Mouse (Mus musculus): ENCODE data around the gene Adgrl3. TPM values are rescaled to one million over a fixed set of nuclear protein-coding genes. Genes with fewer than 3 reads are reported as not detected.

Adgrl3 gene
- polyA plus RNA-seq, 1 experiment from 2014 or later, result 5.5 TPM

DNA sequence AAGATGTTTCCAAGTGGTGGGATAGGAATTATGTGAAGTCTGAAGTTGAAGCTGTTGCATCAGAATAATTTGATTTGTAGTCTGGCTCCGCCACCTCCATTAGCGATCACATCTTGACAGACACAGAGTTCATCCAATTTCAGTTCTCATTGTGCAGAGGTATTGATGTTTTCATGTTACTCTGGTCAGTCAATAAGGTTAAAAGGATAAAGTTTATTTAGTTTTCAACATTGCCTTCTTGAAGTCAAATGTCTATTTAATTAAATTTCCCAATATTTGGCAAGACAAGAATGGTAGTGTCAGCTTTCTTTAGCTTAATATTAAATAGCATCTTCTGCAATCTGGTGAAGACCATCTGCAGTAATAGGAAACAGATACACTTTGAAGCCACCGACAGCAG, 461.0 kb downstream of the Adgrl3 start:
- Histone ChIP-seq H3K27me3 (ENCODE audit: control insufficient read depth, insufficient read depth, low read length) (no peaks in the 10 kb centered on the region), H3K4me2 (replicated peaks; ENCODE audit: low read depth) (no peak overlapping the region), H3K9ac (ENCODE audit: low read length) (no peak overlapping the region), H3K4me3 (ENCODE audit: low read depth, low read length) (no peak overlapping the region), H3K9me3 (ENCODE audit: control insufficient read depth, low read length) (no peaks in the 10 kb centered on the region), H3K36me3 (ENCODE audit: control insufficient read depth, insufficient read depth, low read length) (no peaks in the 10 kb centered on the region), H3K4me1 (replicated peaks; ENCODE audit: control insufficient read depth, insufficient read depth) (no peaks in the 10 kb centered on the region), H3K27ac (replicated peaks) (no peak overlapping the region)
- no peak for DNase-seq (ENCODE audit: low spot score)
- 88% methylated on average over 3 of the region's 3 CpGs for WGBS
- TF ChIP-seq CTCF (IDR thresholded peaks at IDR 0.05; ENCODE audit: low read depth) (no peak), EP300 (optimal IDR thresholded peaks at IDR 0.05) (no peak)
- no peak for ATAC-seq (ENCODE audit: low FRiP score, low TSS enrichment)

DNA sequence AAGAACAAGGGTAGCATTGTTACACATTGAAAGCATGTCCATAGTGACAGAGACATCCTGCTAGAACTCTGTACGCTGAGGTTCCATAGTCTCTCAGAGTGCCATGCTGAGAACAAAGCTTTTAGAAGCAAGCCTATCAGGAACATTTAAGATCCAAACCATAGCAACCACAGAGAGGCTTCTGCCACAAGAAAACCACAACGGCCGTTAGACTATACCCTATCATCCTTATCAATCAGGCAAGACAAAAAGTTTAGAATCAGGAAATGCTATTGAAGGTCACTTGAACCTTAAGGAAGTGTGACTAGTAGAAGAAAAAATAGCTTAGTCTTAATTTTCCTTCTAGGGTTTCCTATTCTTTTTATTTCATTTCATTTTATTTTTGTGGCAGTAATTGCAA, 464.0 kb downstream of the Adgrl3 start:
- H3K9me3 ChIP-seq (ENCODE audit: control insufficient read depth, low read length), result no peaks in the 10 kb centered on the region
- H3K27ac ChIP-seq (replicated peaks), result no peak overlapping the region
- no peak for DNase-seq (ENCODE audit: low spot score)
- 79% methylated on average over 3 of the region's 3 CpGs for WGBS
- no peaks in the 10 kb centered on the region for H3K27me3 ChIP-seq (ENCODE audit: control insufficient read depth, insufficient read depth, low read length)
- no peak overlapping the region for H3K4me2 ChIP-seq (replicated peaks; ENCODE audit: low read depth)
- no peak for ATAC-seq (ENCODE audit: low FRiP score, low TSS enrichment)
- H3K4me1 ChIP-seq (replicated peaks; ENCODE audit: control insufficient read depth, insufficient read depth), result no peaks in the 10 kb centered on the region
- TF ChIP-seq CTCF (IDR thresholded peaks at IDR 0.05; ENCODE audit: low read depth) (no peak), EP300 (optimal IDR thresholded peaks at IDR 0.05) (no peak)
- no peak overlapping the region for H3K4me3 ChIP-seq (ENCODE audit: low read depth, low read length)
- H3K36me3 ChIP-seq (ENCODE audit: control insufficient read depth, insufficient read depth, low read length), result no peaks in the 10 kb centered on the region
- H3K9ac ChIP-seq (ENCODE audit: low read length), result no peak overlapping the region

DNA sequence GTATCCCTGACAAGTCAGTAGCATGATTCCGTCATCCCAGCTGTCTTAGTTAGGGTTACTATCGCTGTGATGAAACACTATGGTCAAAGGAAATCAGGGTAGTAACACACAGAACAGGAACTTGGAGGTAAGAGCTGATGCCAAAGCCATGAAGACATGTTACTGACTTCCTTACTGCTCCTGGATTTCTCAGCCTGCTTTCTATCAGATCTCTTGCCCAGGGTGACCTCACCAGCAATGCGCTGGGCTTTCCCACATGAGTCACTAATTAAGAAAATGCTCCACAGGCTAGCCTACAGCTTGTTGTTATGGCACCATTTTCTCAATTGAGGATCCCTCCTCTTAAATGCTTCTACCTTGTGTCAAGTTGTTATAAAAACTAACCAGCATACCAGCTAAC, 481.1 kb downstream of the Adgrl3 start:
- no peaks in the 10 kb centered on the region for H3K4me1 ChIP-seq (replicated peaks; ENCODE audit: control insufficient read depth, insufficient read depth)
- H3K36me3 ChIP-seq (ENCODE audit: control insufficient read depth, insufficient read depth, low read length), result no peaks in the 10 kb centered on the region
- ATAC-seq (ENCODE audit: low FRiP score, low TSS enrichment) (peak; percentile 24; the same call in 1 of the 2 replicates), DNase-seq (ENCODE audit: low spot score) (no peak)
- H3K4me2 ChIP-seq (replicated peaks; ENCODE audit: low read depth), result no peak overlapping the region
- H3K9me3 ChIP-seq (ENCODE audit: control insufficient read depth, low read length), result no peaks in the 10 kb centered on the region
- H3K27me3 ChIP-seq (ENCODE audit: control insufficient read depth, insufficient read depth, low read length), result no peaks in the 10 kb centered on the region
- no peak overlapping the region for H3K4me3 ChIP-seq (ENCODE audit: low read depth, low read length)
- TF ChIP-seq EP300 (optimal IDR thresholded peaks at IDR 0.05), result no peak
- no peak for TF ChIP-seq CTCF (IDR thresholded peaks at IDR 0.05; ENCODE audit: low read depth)
- H3K9ac ChIP-seq (ENCODE audit: low read length), result no peak overlapping the region
- 87% methylated on average over 3 of the region's 3 CpGs for WGBS
- no peak overlapping the region for H3K27ac ChIP-seq (replicated peaks)

DNA sequence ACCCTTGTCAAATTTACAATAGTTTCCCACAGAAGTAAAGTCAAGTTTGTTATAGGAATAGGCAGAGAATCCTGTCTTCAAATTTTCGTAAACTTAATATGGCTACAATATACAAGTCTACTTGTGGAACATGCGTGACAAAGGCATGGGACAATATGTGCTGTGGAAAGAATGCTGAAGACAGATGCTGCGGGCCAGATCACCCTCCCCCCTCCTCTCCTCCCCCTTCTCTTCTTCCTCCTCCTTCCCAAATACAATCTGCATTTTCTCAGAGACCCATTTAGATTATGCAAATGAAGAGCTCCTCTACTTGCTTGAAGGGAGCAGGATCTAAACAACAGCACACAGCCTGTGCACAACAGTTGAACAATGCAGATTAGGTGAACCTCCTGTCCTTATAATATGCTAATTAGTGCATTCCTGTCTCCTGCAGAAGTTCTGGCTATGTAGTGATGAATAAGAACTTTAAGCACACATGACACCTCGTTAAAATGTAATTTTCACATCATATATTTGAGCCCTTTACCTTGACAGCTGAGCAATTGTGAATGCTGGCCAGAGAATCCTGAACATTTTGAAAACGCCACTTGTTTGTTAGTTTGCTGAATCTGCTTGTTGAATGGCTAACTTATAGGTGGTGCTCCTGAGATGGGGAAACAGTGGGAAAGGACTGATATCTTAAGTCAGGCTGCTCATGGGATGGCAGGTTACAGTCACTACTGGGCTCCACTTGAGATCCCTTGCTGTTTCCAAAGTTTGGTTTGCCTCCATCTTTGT, 499.0 kb downstream of the Adgrl3 start:
- WGBS, result 60% methylated on average over 5 of the region's 5 CpGs
- Histone ChIP-seq H3K27ac (replicated peaks) (no peak overlapping the region), H3K9ac (ENCODE audit: low read length) (no peak overlapping the region), H3K27me3 (ENCODE audit: control insufficient read depth, insufficient read depth, low read length) (no peaks in the 10 kb centered on the region), H3K9me3 (ENCODE audit: control insufficient read depth, low read length) (no peaks in the 10 kb centered on the region), H3K4me3 (ENCODE audit: low read depth, low read length) (no peak overlapping the region), H3K36me3 (ENCODE audit: control insufficient read depth, insufficient read depth, low read length) (no peaks in the 10 kb centered on the region), H3K4me2 (replicated peaks; ENCODE audit: low read depth) (no peak overlapping the region; the same call in 1 of the 2 replicates), H3K4me1 (replicated peaks; ENCODE audit: control insufficient read depth, insufficient read depth) (no peaks in the 10 kb centered on the region)
- no peak for ATAC-seq (ENCODE audit: low FRiP score, low TSS enrichment)
- DNase-seq (ENCODE audit: low spot score), result no peak
- TF ChIP-seq EP300 (optimal IDR thresholded peaks at IDR 0.05) (no peak), CTCF (IDR thresholded peaks at IDR 0.05; ENCODE audit: low read depth) (no peak)

DNA sequence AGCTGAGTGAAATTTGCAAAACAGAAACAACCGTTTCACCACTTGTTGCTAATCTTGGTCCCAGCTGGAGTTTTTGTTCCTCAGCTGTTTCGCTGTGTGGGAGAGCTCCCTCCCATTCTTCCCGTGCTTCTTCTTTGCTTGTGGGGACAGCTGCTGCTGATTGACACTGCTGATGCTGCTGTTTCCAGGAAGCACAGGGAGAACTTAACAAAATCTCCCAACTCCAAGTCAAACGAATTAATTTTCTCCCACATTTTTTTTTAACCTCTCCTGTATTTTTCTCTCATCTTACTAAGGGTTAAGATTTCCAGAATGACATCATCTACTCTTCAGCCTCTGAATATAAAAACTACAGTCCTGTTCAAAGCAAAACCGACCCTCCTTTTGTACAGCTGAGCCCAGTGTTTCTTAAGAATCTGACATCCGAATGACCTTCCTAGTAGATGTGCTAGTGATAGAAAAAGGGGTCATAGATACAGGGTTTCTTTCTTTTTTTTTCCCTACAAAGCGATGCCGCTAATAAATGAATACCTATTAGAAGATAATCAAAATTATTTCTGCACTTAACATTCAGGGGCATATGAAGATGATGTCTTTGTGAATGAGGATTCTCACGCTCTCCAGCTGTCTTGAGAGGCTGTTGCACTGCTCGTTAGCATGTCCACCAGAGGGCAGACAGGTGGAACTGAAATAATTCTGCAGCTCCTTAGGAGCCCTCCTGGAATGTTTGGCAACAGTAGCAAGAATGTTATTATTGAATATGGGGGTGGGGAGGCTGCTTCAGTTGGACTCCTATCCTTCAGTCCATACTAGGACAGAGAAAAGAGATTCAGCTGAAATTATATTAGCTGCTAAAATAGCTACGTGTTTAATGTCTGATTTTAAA, 499.8 kb downstream of the Adgrl3 start:
- H3K9ac ChIP-seq (ENCODE audit: low read length), result no peak overlapping the region
- WGBS, result 29% methylated on average over 11 of the region's 11 CpGs
- no peaks in the 10 kb centered on the region for H3K4me1 ChIP-seq (replicated peaks; ENCODE audit: control insufficient read depth, insufficient read depth)
- no peaks in the 10 kb centered on the region for H3K36me3 ChIP-seq (ENCODE audit: control insufficient read depth, insufficient read depth, low read length)
- H3K27ac ChIP-seq (replicated peaks), result no peak overlapping the region
- no peaks in the 10 kb centered on the region for H3K9me3 ChIP-seq (ENCODE audit: control insufficient read depth, low read length)
- peak; percentile 70 for ATAC-seq (ENCODE audit: low FRiP score, low TSS enrichment)
- TF ChIP-seq CTCF (IDR thresholded peaks at IDR 0.05; ENCODE audit: low read depth), result peak; percentile 81
- no peak for TF ChIP-seq EP300 (optimal IDR thresholded peaks at IDR 0.05)
- no peak overlapping the region for H3K4me3 ChIP-seq (ENCODE audit: low read depth, low read length)
- H3K27me3 ChIP-seq (ENCODE audit: control insufficient read depth, insufficient read depth, low read length), result no peaks in the 10 kb centered on the region
- DNase-seq (ENCODE audit: low spot score), result peak; percentile 46
- peak overlapping the region; percentile 18 for H3K4me2 ChIP-seq (replicated peaks; ENCODE audit: low read depth)

All from stomach, postnatal 0 days (tissue).